Mouse (Mus musculus) frontal cortex, postnatal 25 days (tissue): Measurements from ENCODE around the gene Tpt1.

Source experiments
- DNase-seq, 2 experiments: peaks; one replicate each; pipeline ENCODE4 v3.0.0; 2022; ENCODE audit warnings: low spot score in 2 of 2

Gene Tpt1

DNA sequence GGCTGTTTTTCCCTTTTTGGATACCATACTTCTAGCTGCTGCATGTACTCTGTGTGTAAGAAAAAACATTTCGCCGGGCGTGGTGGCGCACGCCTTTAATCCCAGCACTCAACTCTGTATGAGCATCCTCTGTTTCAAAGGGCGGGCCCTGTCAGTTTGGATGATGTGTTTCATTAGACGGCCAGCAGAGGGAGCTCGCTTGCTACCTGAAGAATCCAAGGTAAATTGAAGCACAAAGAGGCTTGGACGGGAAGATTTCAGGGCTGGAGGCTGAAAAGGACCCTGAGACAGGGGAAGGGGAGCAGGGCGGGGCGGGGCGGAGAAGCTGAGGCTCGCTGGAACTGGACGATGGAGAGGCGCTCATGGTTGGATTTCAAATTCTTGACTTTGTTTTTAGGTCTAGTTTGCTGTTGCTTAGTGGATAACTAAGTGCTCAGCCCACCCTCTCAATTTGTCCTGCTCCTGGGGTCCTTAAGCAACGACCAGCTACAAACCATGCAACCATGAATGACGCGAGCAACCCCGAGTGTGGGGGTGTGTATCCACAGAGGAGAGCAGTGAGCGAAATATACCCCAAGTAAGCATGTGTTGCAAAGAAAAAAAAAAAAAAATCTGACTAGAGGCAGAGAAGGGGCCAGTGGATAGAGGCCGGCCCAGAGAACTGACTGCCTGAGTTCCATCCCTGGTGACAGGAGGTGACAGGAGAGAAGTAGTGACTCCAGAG, 31.6 kb downstream of the Tpt1 start:
- peak; percentile 80 to 82 for DNase-seq

DNA sequence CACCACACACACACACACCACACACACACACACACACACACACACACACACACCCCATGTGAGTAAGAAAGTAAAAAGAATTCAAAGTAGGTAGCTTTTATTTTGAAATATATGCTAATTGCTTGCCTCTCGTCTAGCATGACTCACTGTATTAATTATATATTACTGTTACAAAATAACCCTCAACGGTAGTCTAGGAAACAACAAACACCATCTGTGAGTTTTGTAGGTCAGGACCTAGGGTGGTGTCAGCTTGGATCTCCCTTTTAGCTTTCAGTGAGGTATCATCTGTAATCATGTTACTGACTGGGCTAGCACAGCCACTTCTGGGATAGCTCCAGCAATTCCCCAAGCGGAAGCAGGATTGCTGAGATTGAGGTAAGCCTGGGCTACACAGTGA, 32.4 kb downstream of the Tpt1 start:
- no peak for DNase-seq

DNA sequence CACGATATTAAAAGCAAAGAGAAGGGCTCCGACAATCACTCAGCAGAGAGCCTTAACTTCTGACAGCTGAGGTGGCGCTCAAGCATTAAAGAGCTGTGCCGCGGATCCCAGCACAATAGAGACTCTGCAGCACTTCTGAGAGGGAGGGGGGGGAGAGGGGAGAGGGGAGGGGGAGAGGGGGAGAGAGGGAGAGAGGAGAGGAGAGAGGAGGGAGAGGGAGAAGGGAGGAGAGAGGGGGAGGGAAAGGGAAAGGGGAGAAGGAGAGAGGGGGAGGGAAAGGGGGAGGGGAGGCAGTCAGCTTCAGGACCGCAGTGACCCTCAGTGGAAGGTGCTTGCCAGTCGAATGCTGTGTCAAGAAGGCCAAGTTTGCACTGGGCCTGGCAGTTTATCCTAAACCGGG, 34.1 kb downstream of the Tpt1 start:
- no peak for DNase-seq

DNA sequence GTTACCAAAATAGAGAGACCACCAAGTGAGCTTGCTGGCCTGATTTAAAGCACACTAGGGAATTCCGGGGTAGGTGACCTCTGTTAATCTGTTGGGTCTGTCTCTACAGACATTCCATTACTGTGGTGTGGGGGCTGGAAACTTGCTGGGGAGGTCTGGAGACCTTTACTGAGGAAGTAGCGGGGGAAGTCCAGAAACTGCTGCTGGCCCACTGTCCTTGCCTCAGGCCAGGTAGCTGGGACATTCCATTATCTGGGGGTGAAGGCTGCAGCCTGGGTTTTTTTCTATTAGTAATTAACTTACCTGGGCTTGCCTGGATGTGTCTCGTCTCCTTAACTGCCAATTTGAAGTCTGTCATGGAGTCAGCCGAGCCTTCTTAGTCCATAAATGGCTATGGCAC, 37.0 kb downstream of the Tpt1 start:
- DNase-seq, result no peak

DNA sequence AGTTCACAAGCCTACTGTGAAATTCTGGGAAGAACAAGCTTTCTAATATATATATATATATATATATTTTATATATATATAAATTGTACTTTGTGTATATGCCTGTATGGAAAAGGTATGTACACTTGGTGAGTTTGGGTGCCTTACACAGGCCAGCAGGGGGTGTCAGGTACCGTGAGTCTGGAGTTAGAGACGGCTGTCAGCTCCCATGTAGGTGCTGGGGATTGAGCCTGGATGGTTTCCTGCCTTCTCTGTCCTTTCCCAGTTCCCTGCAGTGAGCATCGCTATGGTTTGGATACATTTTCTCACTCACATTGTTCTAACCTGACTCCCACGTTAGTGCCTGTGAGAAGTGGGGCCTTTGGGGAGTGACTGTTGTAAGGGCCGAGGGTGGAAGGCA, 38.4 kb downstream of the Tpt1 start:
- no peak for DNase-seq

DNA sequence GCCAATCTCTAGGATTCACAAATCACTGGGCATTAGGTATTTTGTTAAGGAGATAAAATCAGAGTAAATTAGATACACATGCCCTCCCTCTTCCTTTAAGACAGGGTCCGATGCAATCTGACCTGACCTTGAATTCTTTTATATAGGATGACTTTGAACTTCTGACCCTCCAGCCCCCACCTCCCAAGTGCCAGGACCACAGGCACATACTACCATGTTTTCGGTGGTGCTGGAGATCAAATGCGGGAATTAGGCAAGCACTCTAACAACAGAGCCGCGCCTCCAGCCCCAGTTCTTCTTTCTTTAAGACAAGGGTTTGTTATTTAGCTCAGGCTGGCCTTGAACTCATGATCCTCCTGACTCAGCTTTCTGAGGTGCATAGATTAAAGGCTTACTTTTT, 39.0 kb downstream of the Tpt1 start:
- no peak for DNase-seq

DNA sequence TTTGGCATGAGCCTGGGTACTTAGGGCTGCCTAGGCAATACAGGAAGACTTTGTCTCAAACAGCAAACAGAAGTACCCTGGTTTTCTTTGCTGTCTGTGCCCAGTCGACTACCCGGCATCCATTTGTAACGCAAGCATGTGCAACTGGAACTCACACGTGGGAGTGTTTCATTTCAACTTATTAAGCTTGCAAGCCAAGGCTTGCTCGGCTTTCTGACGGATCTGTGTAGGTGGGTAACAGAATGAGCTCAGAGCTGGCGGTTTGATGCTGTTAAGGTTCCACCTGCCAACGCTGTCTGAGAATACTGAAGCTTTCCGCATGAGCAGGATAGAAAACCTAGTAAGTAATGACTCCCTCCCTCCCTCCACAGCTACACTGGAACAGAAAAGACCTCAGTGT, 47.2 kb downstream of the Tpt1 start:
- peak; percentile 38 to 53 for DNase-seq
